Mouse (Mus musculus) erythroblast, embryonic 14.5 days (primary cell): ENCODE data around the gene Pcf11. TPM values are rescaled to one million over a fixed set of nuclear protein-coding genes. Genes with fewer than 3 reads are reported as not detected.
A peak's percentile ranks its signal among the peaks of the same experiment; 100 is the strongest.

Source experiments
- H3K27me3 ChIP-seq: 2 replicates; pipeline ENCODE4 v1.6.1; 2012; ENCODE audit warnings: inconsistent platforms; ENCODE audit not compliant: control insufficient read depth
- H3K36me3 ChIP-seq: 2 replicates; pipeline ENCODE4 v1.6.1; 2012; ENCODE audit warnings: mild to moderate bottlenecking, inconsistent platforms; ENCODE audit not compliant: control insufficient read depth
- H3K4me1 ChIP-seq: 2 replicates; pipeline ENCODE4 v1.6.1; 2012; ENCODE audit warnings: inconsistent platforms; ENCODE audit not compliant: control insufficient read depth
- H3K4me3 ChIP-seq: replicated peaks from 2 replicates; pipeline ENCODE3; 2012; ENCODE audit warnings: moderate library complexity, mild to moderate bottlenecking, inconsistent platforms
- H3K9me3 ChIP-seq: 2 replicates; pipeline ENCODE4 v1.6.1; 2012; ENCODE audit warnings: low read length, inconsistent platforms, mixed read lengths; ENCODE audit not compliant: control insufficient read depth
- GATA1 ChIP-seq: IDR thresholded peaks from 2 replicates; pipeline ENCODE4 v1.6.1; 2012; ENCODE audit warnings: low read length, inconsistent platforms, mixed read lengths
- TAL1 ChIP-seq: IDR thresholded peaks from 3 replicates; pipeline ENCODE4 v1.6.1; 2012; ENCODE audit warnings: low read length, inconsistent platforms, mixed read lengths
- polyA plus RNA-seq: library from polyadenylated mRNA; stranded (reverse); fragments of >175 nt; gene quantifications from 2 replicates; pipeline ENCODE4 v1.2.3, GENCODE M21; 2012

The Pcf11 gene
- 5.5 and 6.1 TPM in 2 replicates for polyA plus RNA-seq

GRCm38 (mm10) chr7:92669507-92670471, at the start of gene Pcf11:
Pcf11 (minus strand) TSS chr7:92669934.
- Histone ChIP-seq H3K4me3 (peak within 1 kb of the TSS; percentile 74), H3K4me1 (peaks cover 34% of the 10 kb centered on the region), H3K9me3 (no peaks in the 10 kb centered on the region), H3K36me3 (peaks cover 35% of the 10 kb centered on the region), H3K27me3 (no peaks in the 10 kb centered on the region)
- TF ChIP-seq GATA1 (no peak), TAL1 (no peak)

DNA sequence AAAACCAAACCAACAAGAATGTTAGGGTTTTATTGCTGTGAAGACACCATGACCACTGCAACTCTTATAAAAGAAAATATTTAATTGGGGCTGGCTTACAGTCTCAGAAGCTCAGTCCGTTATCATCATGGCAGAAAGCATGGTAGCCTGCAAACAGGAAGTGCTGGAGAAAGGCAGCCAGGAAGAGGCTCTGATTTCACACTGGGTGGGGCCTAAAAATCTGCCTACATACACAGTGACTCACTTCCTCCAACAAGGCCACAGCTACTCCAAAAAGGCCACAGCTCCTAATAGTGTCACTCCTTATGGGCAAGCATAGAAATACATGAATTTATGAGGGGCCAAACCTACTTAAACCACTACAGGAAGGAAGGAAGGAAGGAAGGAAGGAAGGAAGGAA, 45.3 kb upstream of the Pcf11 start:
- Histone ChIP-seq H3K4me1 (no peaks in the 10 kb centered on the region), H3K27me3 (no peaks in the 10 kb centered on the region), H3K36me3 (no peaks in the 10 kb centered on the region), H3K4me3 (no peak overlapping the region), H3K9me3 (peaks cover 2% of the 10 kb centered on the region; the same call in 1 of the 2 replicates)
- no peak for TF ChIP-seq GATA1

DNA sequence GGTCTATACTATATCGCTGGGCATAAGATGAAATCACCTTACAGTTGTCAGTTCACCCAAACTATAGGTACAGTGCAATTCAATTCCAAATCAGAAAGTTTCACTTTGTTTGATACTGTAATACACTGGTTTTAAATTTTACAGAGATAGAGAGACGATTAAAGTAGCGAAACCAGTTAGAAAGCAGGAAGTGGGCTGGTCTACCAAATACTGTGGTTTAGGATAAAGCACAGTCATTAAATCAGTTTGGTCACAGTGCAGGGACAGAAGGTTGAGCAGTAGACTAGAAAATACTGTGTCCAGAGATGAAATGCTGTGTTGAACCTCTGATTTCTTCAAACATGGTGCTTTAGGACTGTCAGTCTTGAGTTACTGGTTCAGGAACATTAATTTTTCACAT, 41.9 kb upstream of the Pcf11 start:
- no peaks in the 10 kb centered on the region for H3K27me3 ChIP-seq
- H3K4me1 ChIP-seq = no peaks in the 10 kb centered on the region
- TF ChIP-seq GATA1 (no peak), TAL1 (no peak)
- no peak overlapping the region for H3K4me3 ChIP-seq
- peaks cover 2% of the 10 kb centered on the region; the same call in 1 of the 2 replicates for H3K9me3 ChIP-seq
- no peaks in the 10 kb centered on the region for H3K36me3 ChIP-seq

DNA sequence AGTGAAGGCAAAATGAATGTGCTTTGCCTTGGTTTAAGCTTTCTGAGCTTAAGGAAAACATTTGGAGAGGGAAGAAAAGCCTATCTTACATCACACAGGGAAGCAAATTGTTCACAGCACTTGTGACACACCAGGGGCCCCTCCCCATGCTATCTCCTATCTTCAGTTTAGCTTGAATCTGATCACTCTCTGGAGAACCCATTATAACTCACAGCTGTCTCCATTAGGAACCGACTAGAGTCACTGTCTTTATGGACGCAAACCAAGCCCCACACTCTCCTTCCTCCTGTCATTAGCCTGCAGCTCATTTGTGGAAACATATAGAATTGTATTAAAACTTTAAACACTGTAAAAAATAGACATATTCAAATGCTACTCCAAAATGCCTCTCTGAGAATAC, 39.8 kb upstream of the Pcf11 start:
- H3K36me3 ChIP-seq = no peaks in the 10 kb centered on the region
- H3K27me3 ChIP-seq = no peaks in the 10 kb centered on the region
- H3K9me3 ChIP-seq = peaks cover 2% of the 10 kb centered on the region; the same call in 1 of the 2 replicates
- no peaks in the 10 kb centered on the region for H3K4me1 ChIP-seq
- no peak overlapping the region for H3K4me3 ChIP-seq
- TF ChIP-seq TAL1 = no peak
- TF ChIP-seq GATA1 = no peak

- H3K4me3 ChIP-seq = no peak overlapping the region
- no peaks in the 10 kb centered on the region for H3K36me3 ChIP-seq
- no peaks in the 10 kb centered on the region for H3K9me3 ChIP-seq
- TF ChIP-seq TAL1 = no peak
- no peaks in the 10 kb centered on the region for H3K4me1 ChIP-seq
- no peaks in the 10 kb centered on the region for H3K27me3 ChIP-seq
These were observed 37.0 kb upstream of the Pcf11 start for GRCm38 (mm10) chr7:92706711-92707110.

DNA sequence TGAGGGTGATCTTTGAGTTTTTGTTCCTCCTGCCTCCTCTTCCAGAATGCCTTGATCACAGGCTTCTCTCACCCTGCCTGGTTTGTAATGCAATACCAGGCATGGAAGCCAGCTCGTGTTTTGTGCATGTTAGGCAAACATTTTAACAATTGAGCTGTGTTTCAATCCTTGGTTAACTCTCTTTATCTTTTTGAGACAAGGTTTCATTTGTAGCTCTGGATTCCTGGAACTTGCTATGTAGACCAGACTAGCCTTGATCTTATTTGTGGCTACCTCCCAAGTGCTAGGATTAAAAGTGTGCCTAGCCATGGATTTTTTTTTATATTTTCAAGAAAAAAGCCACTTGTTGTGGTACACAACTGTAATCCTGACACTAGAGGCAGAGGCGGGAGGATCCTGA, 35.8 kb upstream of the Pcf11 start:
- no peak for TF ChIP-seq GATA1
- TF ChIP-seq TAL1 = no peak
- Histone ChIP-seq H3K4me1 (no peaks in the 10 kb centered on the region), H3K36me3 (no peaks in the 10 kb centered on the region), H3K27me3 (no peaks in the 10 kb centered on the region), H3K4me3 (no peak overlapping the region), H3K9me3 (no peaks in the 10 kb centered on the region)

DNA sequence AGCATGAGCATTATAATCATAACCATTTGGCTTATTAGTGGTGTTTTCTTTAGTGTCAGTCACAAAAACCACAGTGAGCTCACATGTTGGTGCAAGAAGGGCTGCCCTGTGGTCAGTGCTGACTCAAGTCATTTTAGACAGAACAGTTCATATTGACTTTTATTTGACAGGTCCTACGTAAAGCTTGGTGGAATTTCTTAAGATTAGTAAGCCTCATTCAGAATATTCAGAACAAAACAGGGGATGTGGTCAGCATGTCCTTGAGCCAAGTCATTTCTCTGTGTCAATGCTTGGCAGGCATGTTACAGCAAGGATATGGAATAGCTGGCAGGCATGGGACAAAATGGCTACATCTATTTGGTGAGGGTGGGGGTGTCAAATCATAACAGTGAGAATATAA, 33.9 kb upstream of the Pcf11 start:
- Histone ChIP-seq H3K9me3 (no peaks in the 10 kb centered on the region), H3K4me3 (no peak overlapping the region), H3K27me3 (no peaks in the 10 kb centered on the region), H3K36me3 (no peaks in the 10 kb centered on the region), H3K4me1 (no peaks in the 10 kb centered on the region)
- TF ChIP-seq TAL1 = no peak
- TF ChIP-seq GATA1 = no peak

DNA sequence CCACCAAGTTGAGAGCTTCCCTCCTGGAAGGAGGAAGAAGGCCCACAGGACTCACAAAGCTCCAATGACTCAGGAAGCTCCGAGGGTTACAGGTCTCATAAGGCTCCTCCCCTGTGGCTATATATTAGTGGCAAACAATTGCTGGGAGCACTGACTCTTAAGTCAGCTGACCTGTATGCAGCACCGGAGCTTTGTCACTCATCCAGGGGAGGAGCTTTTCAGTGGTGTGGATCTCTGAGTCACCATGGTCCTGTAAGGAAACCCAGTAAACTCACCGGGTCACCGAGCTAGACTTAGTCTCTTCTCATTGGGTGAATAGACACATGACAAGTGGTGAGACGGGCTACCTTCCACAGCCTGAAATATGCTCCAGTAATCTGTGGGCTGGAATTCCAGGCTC, 29.0 kb upstream of the Pcf11 start:
- TF ChIP-seq TAL1 (no peak), GATA1 (no peak)
- Histone ChIP-seq H3K36me3 (no peaks in the 10 kb centered on the region), H3K27me3 (no peaks in the 10 kb centered on the region), H3K4me1 (no peaks in the 10 kb centered on the region), H3K9me3 (no peaks in the 10 kb centered on the region), H3K4me3 (no peak overlapping the region)

- Histone ChIP-seq H3K4me3 (no peak overlapping the region), H3K36me3 (no peaks in the 10 kb centered on the region), H3K27me3 (no peaks in the 10 kb centered on the region), H3K9me3 (no peaks in the 10 kb centered on the region), H3K4me1 (no peaks in the 10 kb centered on the region)
- TF ChIP-seq GATA1 (no peak), TAL1 (no peak)
These were observed 26.7 kb upstream of the Pcf11 start for GRCm38 (mm10) chr7:92696395-92696794.
